Mouse (Mus musculus) gonadal fat pad, adult 2 months (tissue): ENCODE measurements at regions not wholly inside any gene's neighbourhood (a gene's known extent, or its start where the extent isn't known, plus 50 kb on each side); places are given as distances from the start of the nearest gene placed in this dataset.
"Not testable (repeated sequence)": the region's sequence is repeated elsewhere in the genome, so short reads cannot be mapped to it uniquely, and the experiment has no call there.

Experiments used
- DNase-seq: peaks from one replicate; pipeline ENCODE4 v3.0.0-alpha.2; 2012; ENCODE audit warnings: low read depth

DNA sequence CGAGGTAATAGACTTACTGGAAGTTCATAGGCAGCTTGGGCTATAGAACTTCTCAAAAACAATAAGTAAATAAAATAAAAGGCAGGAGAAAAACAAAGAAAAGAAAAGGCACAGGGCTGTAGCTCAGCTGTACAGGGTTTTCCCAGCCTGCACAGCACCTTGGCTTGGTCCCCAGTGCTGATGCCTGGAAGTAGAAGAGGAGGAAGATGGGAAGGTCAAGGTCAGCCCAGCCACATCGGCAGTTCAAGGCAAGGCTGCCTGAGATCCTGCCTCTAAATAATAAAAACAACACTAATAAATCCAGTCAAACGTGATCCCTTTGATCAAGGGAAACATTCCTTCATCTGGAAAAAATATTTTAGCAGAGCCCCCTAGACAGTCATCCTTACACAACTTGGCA lies 103.1 kb downstream of the Cenpf start:
- DNase-seq, result no peak

GRCm38 (mm10) chr1:189581427-189581826 lies 106.5 kb downstream of the Cenpf start:
- no peak for DNase-seq

- DNase-seq, result peak; percentile 12
Observed at GRCm38 (mm10) chr1:189579358-189579757, 108.5 kb downstream of the Cenpf start.

DNA sequence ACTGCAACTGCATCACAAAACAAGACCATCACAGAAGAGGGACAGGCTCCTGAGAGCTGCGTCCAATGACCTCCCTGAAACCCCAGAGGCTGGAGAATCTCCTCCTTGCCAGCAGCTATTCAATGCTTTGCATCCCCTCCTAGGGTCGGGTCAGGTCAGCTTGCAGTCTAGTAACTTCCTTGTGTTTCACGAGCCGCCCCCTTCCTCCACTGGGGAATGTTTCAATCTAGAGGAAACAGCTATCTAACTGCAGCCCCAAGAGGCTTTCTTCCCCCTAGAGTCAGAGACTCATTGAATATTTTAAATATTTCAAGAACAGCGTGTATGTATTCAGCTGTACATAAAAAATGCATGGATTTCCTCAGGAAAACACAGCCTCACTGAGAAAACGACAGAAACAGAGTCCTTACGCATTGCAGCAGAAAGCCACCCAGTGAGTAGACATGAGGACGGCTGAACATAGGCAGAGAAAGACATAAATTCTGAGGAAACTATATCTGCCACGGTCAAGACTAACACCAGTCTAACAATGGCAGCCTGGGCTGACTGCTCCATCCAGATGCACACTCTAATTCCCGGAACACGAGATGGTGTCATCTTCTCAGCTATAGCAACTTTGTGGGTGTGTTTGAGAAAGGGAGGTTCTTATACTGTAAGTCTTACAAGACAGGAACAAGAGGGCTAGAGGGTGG lies 111.4 kb downstream of the Cenpf start:
- DNase-seq, result no peak

DNA sequence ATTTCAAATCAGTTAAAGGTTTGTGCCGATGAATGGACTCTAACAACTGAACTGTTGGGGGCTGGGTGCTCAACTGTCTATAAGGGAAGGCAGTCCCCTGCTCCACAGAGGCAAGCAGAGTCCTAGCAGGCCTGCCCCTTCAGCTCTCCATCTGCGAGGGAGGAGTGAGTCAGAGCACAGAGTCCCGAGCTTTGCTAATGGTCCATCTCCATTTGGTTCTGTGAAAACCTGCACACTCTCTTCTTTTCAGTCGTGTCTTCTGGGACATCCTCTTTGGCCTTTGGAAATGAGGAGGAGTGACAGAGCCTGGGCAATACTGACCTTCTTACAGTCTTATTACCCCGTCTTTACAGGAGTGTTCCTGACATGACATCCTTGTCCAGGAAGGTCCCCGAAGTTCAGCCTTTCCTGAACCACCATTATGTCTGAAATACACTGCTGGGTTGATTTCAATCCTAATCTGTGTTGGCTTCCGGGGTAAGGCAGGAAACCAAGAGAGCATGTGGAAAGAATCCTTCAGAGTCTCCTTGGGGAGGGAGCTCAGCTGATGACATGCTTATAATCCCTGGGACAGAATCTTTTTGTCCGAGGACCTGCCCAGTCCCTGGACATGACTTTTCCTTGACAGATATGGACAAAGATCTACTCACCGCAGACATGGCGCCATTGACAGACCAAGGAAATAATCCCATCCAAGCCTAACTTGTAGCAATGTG lies 112.2 kb downstream of the Cenpf start:
- DNase-seq, result no peak

GRCm38 (mm10) chr1:189566491-189566890 lies 121.4 kb downstream of the Cenpf start:
- no peak for DNase-seq

DNA sequence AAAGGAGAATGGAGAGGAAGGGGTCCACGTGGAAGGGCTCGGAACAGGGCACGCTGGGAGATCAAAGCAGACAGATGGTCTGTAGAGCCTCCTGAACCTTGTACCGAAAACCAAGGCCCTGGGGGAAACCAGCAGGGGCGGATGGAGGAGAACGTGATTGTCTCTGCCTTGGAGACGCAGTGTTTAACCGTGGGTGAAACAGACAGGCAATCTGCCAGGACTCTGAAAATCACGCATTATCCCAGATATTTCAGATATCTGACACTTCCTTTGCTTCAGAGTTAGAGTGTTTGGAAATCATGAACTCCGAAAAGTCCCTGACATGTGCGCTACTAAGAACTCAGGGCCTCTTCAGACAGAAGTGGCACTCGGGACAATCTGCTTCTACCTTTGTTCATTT lies 126.1 kb downstream of the Cenpf start:
- no peak for DNase-seq

DNA sequence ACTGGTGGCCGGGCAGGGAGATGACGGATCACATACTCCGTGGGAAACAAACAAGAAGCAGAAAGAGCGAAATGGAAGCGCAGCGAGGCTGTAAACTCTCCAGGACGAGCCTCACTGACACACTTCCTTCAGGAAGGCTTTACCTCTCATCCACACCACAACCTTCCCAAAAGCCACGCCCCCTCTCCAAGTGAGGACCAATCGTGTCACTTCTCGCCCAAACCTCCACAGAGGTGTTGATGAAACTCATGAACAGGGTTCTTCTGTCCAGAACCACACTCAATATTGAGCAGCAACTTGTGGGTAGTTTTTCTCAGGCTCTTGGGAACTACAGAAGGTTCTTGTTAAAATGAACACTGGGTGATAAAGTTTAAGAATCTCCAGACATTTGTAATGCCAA lies 127.3 kb downstream of the Cenpf start:
- no peak for DNase-seq

DNA sequence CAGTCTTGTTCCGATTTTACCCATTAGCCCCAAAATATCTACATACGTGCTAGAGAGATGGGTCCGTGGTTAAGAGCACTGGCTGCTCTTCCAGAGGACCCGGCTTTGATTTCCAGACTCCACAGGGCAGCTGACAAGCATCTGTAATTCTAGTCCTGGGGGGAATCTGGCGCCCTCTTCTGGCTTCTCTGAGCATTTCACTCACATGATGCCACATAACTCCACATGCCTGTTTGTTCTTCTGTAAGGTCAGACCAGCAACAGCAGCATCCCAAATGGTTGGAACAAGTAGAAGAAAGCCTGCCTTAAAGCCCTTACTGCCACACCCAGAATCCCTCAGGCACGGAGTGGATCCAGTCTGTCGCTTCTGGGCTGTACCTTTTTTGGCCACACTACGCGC lies 137.0 kb downstream of the Cenpf start:
- no peak for DNase-seq

DNA sequence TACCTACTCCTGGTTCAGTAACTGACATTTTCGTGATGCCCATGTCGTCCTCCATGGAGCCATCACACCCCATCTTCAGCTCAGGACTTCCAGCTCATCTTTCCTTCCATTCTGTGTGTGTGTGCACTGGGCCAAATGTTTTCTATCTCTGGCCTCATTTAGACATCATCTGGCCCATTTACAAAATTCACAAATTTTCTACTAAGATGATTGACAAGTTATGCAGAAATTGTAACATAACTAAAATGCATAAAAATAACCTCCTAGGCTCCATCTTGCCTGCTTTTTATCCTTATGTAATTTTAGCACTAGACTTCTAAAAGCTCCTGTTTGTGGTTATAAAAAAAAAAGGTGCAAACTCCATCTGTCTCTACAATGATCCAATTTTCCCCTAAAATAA lies 130.8 kb upstream of the Kcnk2 start:
- no peak for DNase-seq

DNA sequence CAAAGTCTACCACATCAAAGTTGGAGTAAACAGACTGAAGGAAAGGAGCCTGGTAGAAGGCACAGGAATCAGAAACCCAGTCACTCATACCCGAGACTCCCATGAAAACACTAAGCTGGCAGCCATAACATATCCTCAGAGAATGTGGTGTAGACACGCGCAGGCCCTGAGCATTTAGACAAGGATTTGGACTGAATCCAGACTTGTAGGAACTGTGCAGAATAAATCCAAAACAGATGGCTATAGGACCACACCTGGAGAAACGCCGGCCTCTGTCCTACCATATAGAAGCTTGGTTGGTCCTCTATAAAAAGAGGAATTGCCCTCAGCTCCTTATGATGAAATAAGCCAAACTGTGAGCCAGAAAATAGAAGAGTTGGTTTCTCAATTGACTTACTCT lies 124.3 kb upstream of the Kcnk2 start:
- no peak for DNase-seq

DNA sequence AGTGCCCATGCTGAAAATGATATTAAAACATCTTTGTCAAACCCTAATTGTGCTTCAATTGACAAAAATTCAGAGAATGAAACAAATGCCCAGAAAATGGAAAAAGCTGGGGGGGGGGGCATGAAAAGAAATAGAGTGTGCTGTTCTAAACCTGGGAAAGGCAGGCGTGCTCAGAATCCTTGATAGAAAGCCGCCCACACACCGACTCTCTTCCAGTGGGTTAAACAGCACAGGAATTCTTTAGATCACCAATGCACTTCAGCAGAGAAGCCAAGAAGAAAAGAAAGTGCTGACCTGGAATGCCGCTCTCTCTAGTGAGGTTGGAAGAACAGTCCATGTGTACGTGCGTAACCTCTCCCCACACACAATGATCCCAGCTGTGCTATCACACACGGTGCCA lies 113.4 kb upstream of the Kcnk2 start:
- no peak for DNase-seq

DNA sequence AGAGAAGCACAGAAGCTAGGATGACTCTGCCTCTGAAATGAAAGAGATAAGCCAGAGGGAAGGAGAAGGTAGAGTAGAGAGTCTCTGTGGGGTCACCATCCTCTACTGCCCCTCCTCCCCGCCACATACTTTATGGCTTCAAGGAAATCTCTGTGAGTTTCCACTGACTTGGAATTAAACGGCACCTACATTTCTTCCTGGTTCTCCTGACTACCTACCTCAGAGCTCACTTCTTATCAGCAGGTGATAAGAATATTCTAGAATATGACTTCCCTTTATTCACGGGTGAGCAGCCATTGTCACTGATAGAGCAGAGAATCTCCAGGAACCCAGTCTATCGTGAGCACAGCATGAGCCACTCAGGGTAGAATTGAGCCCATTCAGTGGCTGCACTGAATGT lies 111.3 kb upstream of the Kcnk2 start:
- no peak for DNase-seq

- DNase-seq, result not testable (repeated sequence)
Observed at GRCm38 (mm10) chr1:189507301-189507700, 105.2 kb upstream of the Kcnk2 start.

DNA sequence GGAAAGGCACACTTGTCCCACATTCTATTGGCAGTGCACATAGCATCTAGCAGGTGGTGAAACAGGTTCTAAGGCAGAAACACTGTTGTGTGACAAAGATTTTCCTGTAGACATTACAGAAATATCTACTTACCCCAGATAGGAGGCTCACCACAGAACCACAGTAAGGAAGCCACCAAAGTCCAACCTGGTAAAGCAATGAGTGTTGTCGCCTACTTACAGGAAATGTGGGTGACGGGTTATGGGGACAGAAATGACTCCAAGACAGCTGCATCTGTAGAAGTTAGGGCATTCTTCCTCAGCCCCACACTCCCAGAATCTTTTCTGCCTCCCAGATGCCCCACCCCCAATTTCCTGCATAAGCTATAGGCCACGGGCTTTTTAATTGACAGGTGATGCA lies 97.6 kb upstream of the Kcnk2 start:
- DNase-seq, result no peak

- DNase-seq, result no peak
Observed at GRCm38 (mm10) chr1:189499141-189499540, 97.1 kb upstream of the Kcnk2 start.

GRCm38 (mm10) chr1:189497031-189497430 lies 95.0 kb upstream of the Kcnk2 start:
- DNase-seq, result no peak

- DNase-seq, result no peak
Observed at GRCm38 (mm10) chr1:189495386-189496150, 93.5 kb upstream of the Kcnk2 start.

- no peak for DNase-seq
Observed at GRCm38 (mm10) chr1:189494896-189495295, 92.8 kb upstream of the Kcnk2 start.

DNA sequence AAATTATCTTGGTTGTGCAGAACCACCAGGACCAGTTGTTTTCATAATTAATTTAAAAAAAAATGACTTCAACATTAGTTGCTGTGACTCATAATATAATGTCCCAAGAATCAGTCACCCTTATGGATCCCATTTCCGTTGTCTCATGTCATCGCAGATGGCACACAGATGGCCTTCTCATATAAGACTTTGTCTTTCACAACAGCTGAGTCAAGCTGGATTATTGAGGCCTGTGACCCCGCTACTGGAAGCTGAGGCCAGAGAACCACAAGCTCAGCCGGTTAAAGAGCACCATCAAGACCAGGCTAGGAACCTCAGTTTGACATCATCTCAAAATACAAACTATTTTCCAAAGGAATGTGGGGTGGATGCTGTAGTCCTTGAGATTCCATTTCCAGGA lies 83.3 kb upstream of the Kcnk2 start:
- no peak for DNase-seq

- DNase-seq, result no peak
Observed at GRCm38 (mm10) chr1:189483331-189483730, 81.3 kb upstream of the Kcnk2 start.

- no peak for DNase-seq
Observed at GRCm38 (mm10) chr1:189478051-189478450, 76.0 kb upstream of the Kcnk2 start.

- DNase-seq, result no peak
Observed at GRCm38 (mm10) chr1:189476796-189477195, 74.7 kb upstream of the Kcnk2 start.
